Mouse (Mus musculus) stomach, embryonic 15.5 days (tissue): Measurements from ENCODE around the gene Vangl1. TPM values are rescaled to one million over a fixed set of nuclear protein-coding genes. Genes with fewer than 3 reads are reported as not detected.
"Not testable (repeated sequence)": the region's sequence is repeated elsewhere in the genome, so short reads cannot be mapped to it uniquely, and the experiment has no call there.

Experiments
- ATAC-seq: fragments of 200-750 bp; cut with Nextera tagmentation; 2 replicates; pipeline ENCODE4 v1.8.0; 2017; ENCODE audit warnings: low read depth, moderate number of reproducible peaks, moderate TSS enrichment; ENCODE audit not compliant: insufficient read depth, low FRiP score
- H3K27ac ChIP-seq: fragments of 300-500 bp; sonication (generic); 2 replicates; pipeline ENCODE4 v1.5.1; 2015; ENCODE audit warnings: mild to moderate bottlenecking, inconsistent platforms
- H3K27me3 ChIP-seq: fragments of 300-500 bp; sonication (generic); replicated peaks from 2 replicates; pipeline ENCODE4 v1.6.1; 2015; ENCODE audit warnings: inconsistent platforms
- H3K36me3 ChIP-seq: fragments of 300-500 bp; sonication (generic); 2 replicates; pipeline ENCODE4 v1.6.1; 2015; ENCODE audit warnings: inconsistent platforms
- H3K4me1 ChIP-seq: fragments of 300-500 bp; sonication (generic); 2 replicates; pipeline ENCODE4 v1.6.1; 2015; ENCODE audit warnings: inconsistent platforms
- H3K4me2 ChIP-seq: fragments of 300-500 bp; sonication (generic); 2 replicates; pipeline ENCODE4 v1.6.1; 2015; ENCODE audit warnings: mild to moderate bottlenecking, inconsistent platforms
- H3K4me3 ChIP-seq: fragments of 300-500 bp; sonication (generic); replicated peaks from 2 replicates; pipeline ENCODE4 v1.5.1; 2015; ENCODE audit warnings: inconsistent platforms
- H3K9ac ChIP-seq: fragments of 300-500 bp; sonication (generic); 2 replicates; pipeline ENCODE4 v1.6.1; 2015; ENCODE audit warnings: inconsistent platforms
- H3K9me3 ChIP-seq: fragments of 300-500 bp; sonication (generic); 2 replicates; pipeline ENCODE4 v1.6.1; 2016; ENCODE audit warnings: inconsistent platforms
- WGBS: fragments of 180-500 bp; shearing (Covaris S2); methylation state at CpG from one replicate; pipeline ENCODE4 v1.1.7; 2015; 5-methylcytosine and 5-hydroxymethylcytosine counted together
- polyA plus RNA-seq: library from polyadenylated mRNA; unstranded; fragments of >200 nt; fragmentation: Nextera tagmentation; extraction: Ambion mirVana; gene quantifications from 2 replicates; pipeline ENCODE4 v1.2.1, GENCODE M21; 2015

Vangl1 gene
- polyA plus RNA-seq, 1 experiment from 2014 or later = 27.0 TPM

GRCm38 (mm10) chr3:102212896-102213295, 8.4 kb upstream of the Vangl1 start:
- Histone ChIP-seq H3K4me1 (no peaks in the 10 kb centered on the region), H3K4me3 (no peak overlapping the region), H3K36me3 (no peaks in the 10 kb centered on the region), H3K9me3 (no peaks in the 10 kb centered on the region), H3K27ac (no peak overlapping the region), H3K27me3 (no peaks in the 10 kb centered on the region), H3K4me2 (no peak overlapping the region), H3K9ac (no peak overlapping the region)
- WGBS = 48% methylated on average over 6 of the region's 6 CpGs
- peak; percentile 14; the same call in 1 of the 2 replicates for ATAC-seq

- 88% methylated on average over 15 of the region's 15 CpGs for WGBS
- ATAC-seq = no peak
- no peak overlapping the region for H3K4me3 ChIP-seq
- H3K27me3 ChIP-seq = no peaks in the 10 kb centered on the region
- no peak overlapping the region for H3K9ac ChIP-seq
- no peaks in the 10 kb centered on the region for H3K36me3 ChIP-seq
- no peak overlapping the region for H3K27ac ChIP-seq
- no peak overlapping the region for H3K4me2 ChIP-seq
- no peaks in the 10 kb centered on the region for H3K9me3 ChIP-seq
- H3K4me1 ChIP-seq = no peaks in the 10 kb centered on the region
Observed at GRCm38 (mm10) chr3:102212336-102212735, 7.8 kb upstream of the Vangl1 start.

- no peak overlapping the region for H3K4me3 ChIP-seq
- no peak for ATAC-seq
- 0 out of 2 replicates have a peak, but pooled peaks cover 5% of the 10 kb centered on the region for H3K27me3 ChIP-seq
- H3K9me3 ChIP-seq = no peaks in the 10 kb centered on the region
- H3K4me1 ChIP-seq = no peaks in the 10 kb centered on the region
- H3K27ac ChIP-seq = no peak overlapping the region
- H3K36me3 ChIP-seq = no peaks in the 10 kb centered on the region
- H3K4me2 ChIP-seq = no peak overlapping the region
- H3K9ac ChIP-seq = no peak overlapping the region
- 81% methylated on average over 2 of the region's 2 CpGs for WGBS
Observed at GRCm38 (mm10) chr3:102211340-102211739, 6.8 kb upstream of the Vangl1 start.

GRCm38 (mm10) chr3:102210775-102211174, 6.3 kb upstream of the Vangl1 start:
- Histone ChIP-seq H3K4me1 (no peaks in the 10 kb centered on the region), H3K9me3 (no peaks in the 10 kb centered on the region), H3K27me3 (0 out of 2 replicates have a peak, but pooled peaks cover 5% of the 10 kb centered on the region), H3K4me2 (no peak overlapping the region), H3K36me3 (no peaks in the 10 kb centered on the region), H3K4me3 (no peak overlapping the region), H3K27ac (no peak overlapping the region), H3K9ac (no peak overlapping the region)
- WGBS = 70% methylated on average over 3 of the region's 3 CpGs
- ATAC-seq = no peak

GRCm38 (mm10) chr3:102208861-102209260, 4.4 kb upstream of the Vangl1 start:
- H3K4me2 ChIP-seq = no peak overlapping the region
- H3K27ac ChIP-seq = no peak overlapping the region
- 69% methylated on average over 6 of the region's 6 CpGs for WGBS
- ATAC-seq = no peak
- H3K4me1 ChIP-seq = peaks cover 9% of the 10 kb centered on the region
- H3K27me3 ChIP-seq = 0 out of 2 replicates have a peak, but pooled peaks cover 5% of the 10 kb centered on the region
- H3K9ac ChIP-seq = no peak overlapping the region
- H3K4me3 ChIP-seq = no peak overlapping the region
- no peaks in the 10 kb centered on the region for H3K9me3 ChIP-seq
- no peaks in the 10 kb centered on the region for H3K36me3 ChIP-seq

- Histone ChIP-seq H3K4me1 (peaks cover 14% of the 10 kb centered on the region), H3K27me3 (0 out of 2 replicates have a peak, but pooled peaks cover 5% of the 10 kb centered on the region), H3K4me2 (peak overlapping the region; percentile 82), H3K36me3 (no peaks in the 10 kb centered on the region), H3K27ac (no peak overlapping the region), H3K9me3 (no peaks in the 10 kb centered on the region), H3K9ac (no peak overlapping the region), H3K4me3 (peak overlapping the region; percentile 65; the same call in 1 of the 2 replicates)
- no peak for ATAC-seq
- WGBS = 13% methylated on average over 7 of the region's 7 CpGs
Observed at GRCm38 (mm10) chr3:102205458-102205830, 951 bp upstream of the Vangl1 start.

- H3K36me3 ChIP-seq, H3K9ac ChIP-seq, H3K9me3 ChIP-seq, H3K27ac ChIP-seq, H3K27me3 ChIP-seq: not testable (repeated sequence)
- 0 out of 2 replicates have a peak, but pooled peaks have one; percentile 4 for ATAC-seq
- WGBS = 8% methylated on average over 16 of the region's 17 CpGs
- peak overlapping the region; percentile 65 for H3K4me3 ChIP-seq
- peak overlapping the region; percentile 82 for H3K4me2 ChIP-seq
- peaks cover 14% of the 10 kb centered on the region for H3K4me1 ChIP-seq
Observed at GRCm38 (mm10) chr3:102204734-102205457, 403 bp upstream of the Vangl1 start.

GRCm38 (mm10) chr3:102203131-102203530, 1.4 kb downstream of the Vangl1 start:
- Histone ChIP-seq H3K4me1 (peaks cover 24% of the 10 kb centered on the region), H3K36me3 (no peaks in the 10 kb centered on the region), H3K4me3 (peak overlapping the region; percentile 65), H3K9ac (no peak overlapping the region), H3K9me3 (no peaks in the 10 kb centered on the region), H3K27me3 (0 out of 2 replicates have a peak, but pooled peaks cover 5% of the 10 kb centered on the region), H3K27ac (no peak overlapping the region), H3K4me2 (peak overlapping the region; percentile 82)
- 15% methylated on average over 7 of the region's 7 CpGs for WGBS
- no peak for ATAC-seq

- Histone ChIP-seq H3K9ac (no peak overlapping the region), H3K4me1 (peaks cover 27% of the 10 kb centered on the region)
Observed at GRCm38 (mm10) chr3:102199991-102200390, 4.5 kb downstream of the Vangl1 start.

GRCm38 (mm10) chr3:102199226-102199625, 5.3 kb downstream of the Vangl1 start:
- Histone ChIP-seq H3K9ac (no peak overlapping the region), H3K27ac (no peak overlapping the region), H3K36me3 (no peaks in the 10 kb centered on the region), H3K27me3 (no peaks in the 10 kb centered on the region), H3K4me3 (no peak overlapping the region), H3K4me2 (no peak overlapping the region), H3K4me1 (peaks cover 33% of the 10 kb centered on the region), H3K9me3 (no peaks in the 10 kb centered on the region)
- no peak for ATAC-seq
- WGBS = 49% methylated on average over 4 of the region's 4 CpGs

More at GRCm38 (mm10) chr3:102199991-102200390, 4.5 kb downstream of the Vangl1 start:
- Histone ChIP-seq H3K4me2 (no peak overlapping the region), H3K36me3 (no peaks in the 10 kb centered on the region), H3K27ac (no peak overlapping the region), H3K27me3 (no peaks in the 10 kb centered on the region), H3K4me3 (no peak overlapping the region), H3K9me3 (no peaks in the 10 kb centered on the region)
- 39% methylated on average over 4 of the region's 4 CpGs for WGBS
- ATAC-seq = no peak

- no peak for ATAC-seq
Observed at GRCm38 (mm10) chr3:102198446-102198845, 6.0 kb downstream of the Vangl1 start.

GRCm38 (mm10) chr3:102197746-102198145, 6.7 kb downstream of the Vangl1 start:
- no peaks in the 10 kb centered on the region for H3K9me3 ChIP-seq
- H3K27me3 ChIP-seq = no peaks in the 10 kb centered on the region
- no peak for ATAC-seq
- 0 out of 2 replicates have a peak overlapping the region, but pooled peaks have one; percentile 0 for H3K27ac ChIP-seq
- no peak overlapping the region for H3K4me3 ChIP-seq
- 34% methylated on average over 5 of the region's 5 CpGs for WGBS
- no peak overlapping the region for H3K9ac ChIP-seq
- H3K36me3 ChIP-seq = no peaks in the 10 kb centered on the region
- no peak overlapping the region for H3K4me2 ChIP-seq
- H3K4me1 ChIP-seq = peaks cover 43% of the 10 kb centered on the region

More at GRCm38 (mm10) chr3:102198446-102198845, 6.0 kb downstream of the Vangl1 start:
- Histone ChIP-seq H3K4me2 (no peak overlapping the region), H3K4me1 (peaks cover 40% of the 10 kb centered on the region), H3K9me3 (no peaks in the 10 kb centered on the region), H3K36me3 (no peaks in the 10 kb centered on the region), H3K4me3 (no peak overlapping the region), H3K9ac (no peak overlapping the region), H3K27ac (no peak overlapping the region), H3K27me3 (no peaks in the 10 kb centered on the region)
- 67% methylated on average over 6 of the region's 6 CpGs for WGBS
